Mouse (Mus musculus) heart, adult 8-10 months (tissue): ENCODE results near the gene Vsir. TPM values are rescaled to one million over a fixed set of nuclear protein-coding genes. Genes with fewer than 3 reads are reported as not detected.
A peak's percentile ranks its signal among the peaks of the same experiment; 100 is the strongest.

ENCODE experiments used
- DNase-seq: peaks from one replicate; pipeline ENCODE4 v3.0.0; 2022; ENCODE audit warnings: low spot score
- total RNA-seq, 4 experiments: library from RNA; stranded (reverse); gene quantifications; 2 replicates each; pipeline ENCODE4 v1.2.4; 2022

The Vsir gene
- total RNA-seq, 4 experiments from 2014 or later: 11.2 to 19.9 (median 15.0) TPM

DNA sequence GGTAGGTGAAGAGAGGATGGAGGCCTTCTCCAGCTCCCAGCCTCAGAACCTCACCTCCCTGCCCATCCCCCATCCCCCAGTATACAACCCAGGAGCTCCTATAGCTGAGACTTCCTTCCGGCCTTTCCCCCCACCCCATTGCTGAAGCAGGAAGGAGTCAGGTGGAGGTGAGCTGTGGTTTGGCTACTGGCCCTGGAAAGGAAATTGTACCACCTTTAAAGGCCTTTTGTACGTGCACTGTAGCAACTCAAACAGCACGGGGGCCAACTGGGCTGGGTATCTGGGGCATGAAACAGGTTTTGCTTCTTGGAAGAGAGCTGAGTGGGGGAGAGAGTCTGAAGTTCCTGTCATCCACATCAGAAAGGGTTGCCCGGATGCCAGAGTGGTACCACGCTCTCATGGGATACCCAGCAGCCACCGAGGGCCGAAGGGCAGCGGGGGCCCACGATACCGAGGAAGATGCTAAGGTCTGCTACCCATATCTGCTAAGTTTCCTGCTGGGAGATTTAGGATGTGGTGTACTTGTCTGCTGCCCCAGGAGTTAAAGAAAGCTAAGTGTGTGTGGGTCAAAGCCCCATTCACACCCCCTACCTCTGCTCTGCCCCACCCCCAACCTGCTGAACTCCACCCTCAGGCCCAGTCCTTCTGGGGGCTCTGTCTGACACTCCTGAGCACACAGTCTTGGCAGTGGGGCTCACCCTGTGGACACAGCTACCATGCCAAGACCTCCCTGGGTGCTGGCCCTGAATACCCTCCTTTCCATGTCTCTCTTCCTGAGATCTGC lies 34.7 kb downstream of the Vsir start:
- no peak for DNase-seq

DNA sequence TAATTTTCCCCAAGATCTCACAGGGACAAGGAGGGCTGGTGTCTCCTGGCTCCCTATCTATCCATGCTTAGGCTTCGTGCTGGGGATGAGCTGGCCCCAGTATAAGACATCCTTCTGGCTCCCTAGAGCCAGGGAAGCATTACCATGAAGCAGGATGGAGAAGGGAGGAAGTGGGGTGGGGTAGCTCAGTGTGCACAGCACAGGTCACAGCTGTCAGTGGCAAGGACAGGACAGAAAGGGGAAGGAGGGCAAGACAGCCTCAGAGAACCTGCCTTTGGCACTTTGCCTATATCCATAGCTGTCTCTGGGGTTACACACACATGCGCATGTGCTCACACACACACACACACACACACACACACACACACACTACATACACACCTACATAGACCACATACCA lies 41.7 kb downstream of the Vsir start:
- no peak for DNase-seq

DNA sequence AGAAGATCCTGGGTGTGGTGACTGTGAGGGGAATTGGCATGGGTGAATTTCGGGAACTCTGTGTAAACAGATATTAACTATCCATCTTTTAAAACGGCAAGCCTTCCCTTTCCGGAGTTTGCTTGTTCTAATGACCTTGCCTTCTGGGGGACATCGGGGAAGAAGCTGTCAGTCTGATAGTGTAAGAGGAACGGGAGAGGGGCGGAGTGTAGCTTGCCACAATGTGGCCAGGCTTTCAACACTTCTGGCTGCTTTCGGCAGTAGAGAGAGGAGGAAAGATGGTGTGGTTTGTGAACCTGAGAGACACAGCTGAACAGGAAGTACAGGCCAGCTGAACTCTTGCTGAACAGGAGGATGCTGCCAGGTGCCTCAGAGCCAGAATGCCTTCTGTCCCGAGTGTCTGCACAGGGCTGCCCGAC lies 42.8 kb downstream of the Vsir start:
- no peak for DNase-seq

DNA sequence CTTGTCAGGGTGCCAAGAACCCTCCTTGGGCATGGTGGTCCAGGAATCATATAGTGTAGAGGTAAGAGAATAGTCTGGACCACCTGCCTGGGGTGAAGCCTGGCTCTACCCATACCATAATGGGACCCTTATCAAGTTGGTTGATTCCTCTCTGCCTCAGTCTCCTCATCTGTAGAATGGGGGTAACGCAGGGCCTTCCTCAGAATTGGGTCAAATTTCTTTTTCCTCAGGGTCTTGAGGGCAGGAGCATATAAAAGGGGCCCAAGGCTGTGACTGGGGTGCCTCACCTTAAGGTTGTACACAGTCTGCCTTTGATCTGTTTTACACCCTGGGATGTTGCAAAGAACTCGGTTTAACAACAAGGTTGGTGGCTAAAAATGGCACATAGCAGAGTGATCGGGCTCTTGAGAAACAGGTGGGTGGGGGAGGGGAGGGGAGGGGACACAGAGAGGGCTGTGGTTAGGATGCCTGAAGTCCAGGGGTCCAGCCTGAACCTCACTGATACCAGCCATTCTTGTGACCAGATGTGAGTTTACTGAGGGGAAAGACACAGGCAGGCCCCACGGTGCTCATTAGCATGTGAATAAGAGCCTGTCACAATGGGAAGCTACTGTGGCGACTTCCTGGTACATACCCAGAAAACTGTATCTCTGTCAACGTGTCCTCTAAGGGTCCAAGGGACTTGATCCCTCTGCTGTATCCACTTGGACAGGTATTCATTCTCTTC lies 43.7 kb downstream of the Vsir start:
- DNase-seq: no peak

DNA sequence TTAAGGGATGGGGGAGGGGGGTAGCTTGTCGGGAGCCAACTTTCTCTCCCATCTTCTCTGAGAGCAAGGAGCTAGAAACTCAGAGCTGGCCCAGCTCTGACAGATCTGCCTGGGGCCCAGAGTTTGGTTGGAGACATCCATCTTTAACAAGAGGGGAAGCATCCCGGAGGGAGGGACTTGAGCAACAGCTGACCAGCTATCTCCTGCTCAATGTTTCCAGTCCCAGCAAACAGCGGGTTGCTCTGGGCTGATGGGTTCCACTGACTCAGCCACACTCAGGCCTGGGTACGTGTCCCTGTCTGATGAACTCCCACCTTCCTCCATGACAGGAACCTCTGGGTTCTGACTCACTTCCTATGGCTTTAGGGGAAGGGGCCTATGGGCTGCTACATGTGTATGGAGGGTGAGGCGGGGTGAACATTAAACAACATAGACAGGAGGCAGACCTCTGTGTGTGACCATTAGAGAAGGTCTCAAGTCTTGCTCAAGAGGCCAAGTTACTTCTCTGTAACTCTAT lies 44.3 kb downstream of the Vsir start:
- DNase-seq: no peak

GRCm38 (mm10) chr10:60391661-60392060 lies 45.0 kb downstream of the Vsir start:
- no peak for DNase-seq

- DNase-seq: no peak
These were observed 48.3 kb downstream of the Vsir start for GRCm38 (mm10) chr10:60394936-60395335.

DNA sequence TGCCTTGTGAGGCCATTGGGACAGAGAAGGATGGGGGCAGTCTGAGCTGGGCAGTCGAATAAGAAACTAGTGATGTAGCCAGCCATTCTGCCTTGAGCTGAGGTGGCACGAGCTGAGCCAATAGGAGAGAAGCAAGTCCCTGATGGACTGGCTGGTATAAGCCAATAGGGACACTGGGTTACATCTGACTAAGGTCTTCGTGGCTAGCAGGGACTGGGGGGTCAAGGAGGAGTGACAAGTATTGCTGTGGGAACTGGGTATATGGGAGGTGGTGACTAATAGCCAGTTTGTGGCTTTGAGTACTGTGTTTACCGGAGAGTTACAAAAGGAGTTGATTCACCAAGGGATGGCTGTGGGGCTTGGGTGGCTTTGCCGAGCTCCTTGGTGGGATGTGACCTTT lies 49.0 kb downstream of the Vsir start:
- DNase-seq: no peak

- DNase-seq: no peak
These were observed 51.6 kb downstream of the Vsir start for GRCm38 (mm10) chr10:60398051-60398814.

DNA sequence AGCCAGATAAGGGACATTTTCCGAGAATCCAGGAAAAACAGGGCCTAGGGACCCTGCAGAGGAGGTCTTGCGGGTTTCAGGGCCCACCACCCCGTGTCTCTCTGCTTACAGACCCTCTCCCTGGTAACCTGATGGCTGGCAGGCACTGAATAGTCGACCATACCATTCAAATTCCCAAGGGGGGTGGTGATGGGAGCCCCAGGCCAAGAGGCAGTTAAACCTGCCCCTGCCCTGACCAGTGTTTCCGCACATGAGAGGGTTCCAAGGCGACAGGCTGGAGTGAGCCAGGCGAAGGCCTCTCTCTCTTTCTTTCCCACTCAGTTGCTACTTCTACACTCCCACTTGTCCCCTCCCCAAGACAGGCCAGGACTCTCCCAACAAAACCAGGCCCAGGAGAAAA lies 52.8 kb downstream of the Vsir start, which contains the start of gene Gm17455:
Gene Gm17455, plus strand, starts transcription at position 278 of the 400 bp plus-strand sequence.
- no peak for DNase-seq

DNA sequence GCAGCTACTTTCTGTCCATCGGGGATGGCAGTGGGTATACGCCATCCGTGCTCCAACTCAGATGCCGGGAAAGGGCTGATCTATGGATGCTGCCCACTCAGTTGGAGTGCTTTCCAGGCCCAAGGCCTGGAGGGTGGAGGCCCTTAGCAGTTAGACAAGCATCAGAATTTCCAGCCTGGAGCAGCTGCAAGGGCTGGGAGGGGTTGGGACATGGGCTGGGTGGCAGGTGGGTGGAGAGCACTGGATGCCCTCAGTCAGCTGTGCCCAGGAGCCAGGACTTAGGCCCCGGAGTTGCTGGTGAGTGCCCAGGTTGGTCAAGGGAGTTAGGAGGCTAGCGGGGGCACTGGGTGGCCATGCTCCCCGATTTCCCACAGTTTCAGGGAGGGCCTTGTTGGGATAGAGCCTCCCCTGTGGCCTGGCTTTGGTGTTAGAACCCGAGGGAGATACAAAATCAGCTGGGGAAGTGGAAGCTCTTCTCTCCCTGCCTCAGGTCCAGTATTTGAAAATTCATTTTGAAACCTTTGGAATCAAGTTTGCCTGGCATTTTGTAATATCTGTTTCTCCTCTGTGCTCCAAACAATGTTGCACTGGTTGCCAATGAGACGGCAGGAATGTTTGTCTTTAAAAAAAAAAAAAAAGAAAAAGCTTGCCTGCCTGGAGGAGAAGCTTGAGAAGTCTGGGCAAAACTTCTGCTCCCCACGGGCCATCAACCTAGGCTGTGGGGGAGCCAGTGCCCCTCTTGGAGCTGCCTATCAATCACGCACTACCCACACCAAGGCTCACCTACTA lies 54.0 kb downstream of the Vsir start:
- DNase-seq: no peak

DNA sequence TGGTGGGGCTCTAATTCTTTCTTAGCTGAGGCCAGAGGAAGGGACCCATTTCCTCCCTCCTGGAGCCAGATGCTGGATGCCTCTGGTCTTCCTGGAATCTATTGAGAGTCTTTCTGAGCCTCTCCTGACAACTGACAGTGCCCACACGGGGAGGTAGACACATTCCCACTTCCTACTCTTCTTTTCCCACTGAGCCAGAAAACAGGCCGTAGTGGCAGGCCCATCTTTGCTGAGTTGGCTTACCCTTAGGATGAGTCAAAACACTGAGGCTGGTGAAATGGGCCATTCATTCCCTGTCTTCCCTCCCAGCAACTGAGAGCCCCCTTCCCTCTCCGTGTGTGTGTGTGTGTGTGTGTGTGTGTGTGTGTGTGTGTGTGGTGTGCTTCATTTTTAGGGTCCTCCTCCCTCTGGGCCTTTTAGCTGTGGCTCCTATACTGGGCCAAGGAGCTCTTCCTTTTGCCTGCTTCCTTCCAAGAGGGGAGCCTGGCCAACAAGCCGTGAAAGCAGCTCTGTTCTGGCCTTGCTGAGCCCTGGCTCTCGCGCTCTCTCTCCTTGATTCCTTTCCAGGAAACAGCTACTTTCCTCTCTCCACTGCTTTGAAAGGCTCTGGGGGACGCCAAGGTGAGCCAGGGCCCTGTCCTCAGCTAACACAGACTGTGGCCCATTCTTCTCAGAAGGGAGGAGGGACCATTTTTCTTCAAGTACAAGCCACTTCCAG lies 59.0 kb downstream of the Vsir start:
- peak; percentile 33 for DNase-seq

- DNase-seq: peak; percentile 58
These were observed 61.2 kb downstream of the Vsir start for GRCm38 (mm10) chr10:60407831-60408230.

DNA sequence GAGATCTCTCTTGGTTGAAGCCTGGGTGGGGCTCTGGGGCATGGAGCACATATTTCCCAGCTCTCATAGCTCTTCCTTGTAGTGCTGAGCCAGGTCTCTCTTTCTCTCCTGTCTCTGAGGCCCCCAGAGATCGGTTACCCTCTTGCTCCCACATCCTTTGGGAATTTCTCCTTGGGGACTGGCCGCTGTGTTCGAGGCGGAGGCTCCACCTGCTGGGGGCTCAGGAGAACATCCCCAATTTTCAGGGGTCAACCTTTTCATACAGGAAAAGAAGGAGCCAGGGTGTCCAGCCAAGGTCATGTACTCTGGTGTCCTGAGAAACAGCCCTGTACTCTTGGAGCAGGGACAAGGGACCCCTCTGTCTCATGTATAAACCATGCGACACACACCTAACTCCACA lies 65.1 kb downstream of the Vsir start:
- DNase-seq: no peak

GRCm38 (mm10) chr10:60413756-60414155 lies 67.1 kb downstream of the Vsir start:
- no peak for DNase-seq

DNA sequence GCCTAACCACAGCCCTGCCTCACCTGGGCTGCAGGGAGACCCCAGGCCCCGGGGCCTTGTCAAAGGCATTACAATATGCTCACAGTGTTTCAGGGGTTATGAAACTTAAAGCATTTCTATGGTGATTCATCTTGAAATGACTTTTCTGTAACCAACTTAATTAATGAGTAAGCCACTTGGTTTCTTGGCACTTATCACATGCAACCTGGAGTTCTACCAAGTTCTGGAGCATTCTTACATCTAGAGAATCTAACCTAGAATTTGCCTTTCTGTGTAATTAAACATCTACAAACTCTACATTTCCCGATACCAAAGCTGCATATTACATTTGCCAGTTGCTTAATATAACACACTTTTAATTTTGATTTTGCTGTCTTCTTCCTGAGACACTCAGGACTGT lies 70.4 kb downstream of the Vsir start:
- DNase-seq: no peak

GRCm38 (mm10) chr10:60418137-60418536 lies 71.5 kb downstream of the Vsir start:
- peak; percentile 45 for DNase-seq

- no peak for DNase-seq
These were observed 73.0 kb downstream of the Vsir start for GRCm38 (mm10) chr10:60419624-60420023.
